Mouse (Mus musculus) kidney, adult 2 months (tissue): ENCODE measurements around the gene Kirrel3. TPM values are rescaled to one million over a fixed set of nuclear protein-coding genes. Genes with fewer than 3 reads are reported as not detected.
A peak's percentile ranks its signal among the peaks of the same experiment; 100 is the strongest.

ENCODE experiments used
- DNase-seq: peaks from one replicate; pipeline ENCODE4 v3.0.0; 2021
- H3K27ac ChIP-seq: fragments of 200-500 bp; 2 replicates; pipeline ENCODE4 v1.5.1; 2012; ENCODE audit warnings: low read depth, low read length, control low read depth, inconsistent platforms; ENCODE audit not compliant: insufficient read depth
- H3K27me3 ChIP-seq: fragments of 200-500 bp; replicated peaks from 2 replicates; pipeline ENCODE4 v1.6.1; 2012; ENCODE audit warnings: mild to moderate bottlenecking, moderate library complexity, low read length, inconsistent platforms; ENCODE audit not compliant: control insufficient read depth, insufficient read depth
- H3K36me3 ChIP-seq: fragments of 200-500 bp; 2 replicates; pipeline ENCODE4 v1.6.1; 2012; ENCODE audit warnings: mild to moderate bottlenecking, moderate library complexity, low read length, inconsistent platforms; ENCODE audit not compliant: control insufficient read depth, insufficient read depth
- H3K4me1 ChIP-seq: fragments of 200-500 bp; 2 replicates; pipeline ENCODE4 v1.6.1; 2011; ENCODE audit warnings: low read length; ENCODE audit not compliant: control insufficient read depth, insufficient read depth
- H3K4me3 ChIP-seq: fragments of 200-500 bp; 2 replicates; pipeline ENCODE4 v1.5.1; 2011; ENCODE audit warnings: mild to moderate bottlenecking, low read depth, low read length, control low read depth; ENCODE audit not compliant: insufficient read depth
- CTCF ChIP-seq: fragments of 200-500 bp; conservative IDR thresholded peaks from 2 replicates; pipeline ENCODE4 v1.5.1; 2011; ENCODE audit warnings: low read depth, mild to moderate bottlenecking, control low read depth, low read length, moderate library complexity, mixed read lengths; ENCODE audit not compliant: insufficient read depth, insufficient read length
- POLR2A ChIP-seq: fragments of 200-500 bp; IDR thresholded peaks from one replicate; pipeline ENCODE4 v1.6.1; 2011; ENCODE audit warnings: low read depth, low read length, control low read depth
- WGBS: fragments of 180-500 bp; shearing (Covaris S2); methylation state at CpG from one replicate; pipeline ENCODE4 v1.1.7; 2018; 5-methylcytosine and 5-hydroxymethylcytosine counted together
- polyA plus RNA-seq: library from polyadenylated mRNA; depleted of rRNA; stranded (reverse); fragments of >200 nt; gene quantifications from 2 replicates; pipeline ENCODE4 v1.2.3, GENCODE M21; 2012

The Kirrel3 gene
- polyA plus RNA-seq, 1 experiment, result 0.47 TPM

DNA sequence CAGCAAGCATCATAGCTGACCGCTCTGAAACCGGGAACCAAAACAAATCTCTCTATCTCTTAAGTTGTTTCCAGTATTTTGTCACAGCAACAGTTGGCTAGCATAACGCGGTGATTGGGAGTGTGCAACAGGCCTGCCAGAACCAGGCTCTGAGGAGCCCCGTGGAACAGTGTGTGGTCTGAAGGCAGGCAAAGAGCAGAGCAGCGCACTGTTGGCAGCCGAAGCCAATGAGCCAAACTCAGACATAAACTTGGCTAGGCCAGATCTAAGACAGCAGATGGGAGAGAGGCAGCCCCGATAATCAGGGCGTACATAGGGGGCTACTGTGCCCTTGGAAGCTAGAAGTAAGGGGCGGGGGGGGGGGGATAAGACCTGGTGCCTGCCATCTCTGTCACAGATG lies 372.4 kb downstream of the Kirrel3 start:
- TF ChIP-seq CTCF (no peak), POLR2A (no peak)
- no peaks in the 10 kb centered on the region for H3K27me3 ChIP-seq
- H3K4me1 ChIP-seq, result no peaks in the 10 kb centered on the region
- no peak overlapping the region for H3K27ac ChIP-seq
- H3K36me3 ChIP-seq, result no peaks in the 10 kb centered on the region
- no peak overlapping the region for H3K4me3 ChIP-seq
- 92% methylated on average over 10 of the region's 10 CpGs for WGBS
- DNase-seq, result no peak

DNA sequence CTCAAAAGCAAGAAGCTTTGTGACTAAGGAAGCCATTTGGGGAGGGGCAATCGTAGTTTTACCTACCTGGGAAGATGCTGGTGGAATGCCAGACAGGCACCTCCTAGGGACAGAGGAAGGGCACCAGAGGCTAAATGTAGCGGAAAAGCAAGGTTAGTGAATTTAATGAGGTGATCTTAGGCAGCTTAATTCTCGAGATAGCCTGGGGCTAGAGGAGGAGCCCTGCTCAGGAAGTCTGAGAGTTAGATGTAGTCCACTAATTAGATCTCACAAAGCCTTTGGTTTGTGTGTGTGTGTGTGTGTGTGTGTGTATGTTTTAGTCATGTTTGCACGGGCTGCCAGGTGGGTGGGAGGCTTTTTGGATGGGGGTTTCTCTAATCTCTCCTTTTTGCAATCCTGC lies 375.2 kb downstream of the Kirrel3 start:
- TF ChIP-seq POLR2A (no peak), CTCF (no peak)
- WGBS, result 26% methylated on average over 4 of the region's 4 CpGs
- H3K4me1 ChIP-seq, result no peaks in the 10 kb centered on the region

DNA sequence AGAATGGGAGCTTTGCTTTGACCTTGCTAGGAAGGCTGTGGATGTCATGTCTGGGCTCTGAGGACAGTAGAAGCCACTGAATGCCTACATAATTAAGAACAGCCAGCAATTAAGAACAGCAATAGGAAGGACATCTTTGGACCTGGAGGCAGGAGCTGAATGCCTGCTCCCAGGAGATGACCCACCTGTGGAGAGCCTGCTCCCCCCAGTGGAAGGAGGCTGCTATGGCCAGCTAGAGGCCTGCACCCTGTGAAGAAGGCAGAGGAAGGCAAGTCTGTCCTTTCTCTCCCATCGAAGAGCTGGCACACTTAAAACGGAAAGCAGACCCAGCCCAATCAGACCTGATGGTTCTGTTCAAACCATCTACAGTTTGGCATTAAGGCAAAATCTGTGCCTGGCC lies 376.1 kb downstream of the Kirrel3 start:
- Histone ChIP-seq H3K4me3 (no peak overlapping the region), H3K4me1 (no peaks in the 10 kb centered on the region), H3K27ac (no peak overlapping the region), H3K27me3 (no peaks in the 10 kb centered on the region), H3K36me3 (no peaks in the 10 kb centered on the region)
- TF ChIP-seq CTCF, result peak; percentile 57
- TF ChIP-seq POLR2A, result no peak
- DNase-seq, result peak; percentile 24
- 43% methylated on average over 2 of the region's 2 CpGs for WGBS

More for the DNA sequence above, 375.2 kb downstream of the Kirrel3 start:
- DNase-seq, result no peak
- Histone ChIP-seq H3K4me3 (no peak overlapping the region), H3K36me3 (no peaks in the 10 kb centered on the region), H3K27me3 (no peaks in the 10 kb centered on the region), H3K27ac (no peak overlapping the region)

DNA sequence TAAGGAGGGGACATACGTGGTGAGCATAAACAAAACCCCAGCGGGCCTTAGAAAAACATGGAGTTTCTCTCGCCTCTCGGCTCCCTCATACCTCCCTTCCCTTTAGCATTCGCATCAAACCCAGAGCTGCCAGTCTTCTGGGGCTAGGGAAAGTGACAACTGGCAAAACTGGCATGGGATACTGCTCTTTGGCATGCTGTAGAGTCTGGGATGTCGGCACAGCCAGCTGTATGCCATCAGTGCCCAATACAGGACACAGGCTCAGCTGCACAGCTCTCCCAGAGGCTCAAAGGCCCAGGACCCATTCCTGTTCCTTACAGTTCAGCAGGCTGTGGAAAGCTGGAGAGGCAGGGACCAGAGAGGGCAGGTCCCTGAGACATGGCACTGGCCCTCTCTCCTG lies 379.9 kb downstream of the Kirrel3 start:
- H3K4me1 ChIP-seq, result no peaks in the 10 kb centered on the region
- H3K4me3 ChIP-seq, result no peak overlapping the region
- 68% methylated on average over 6 of the region's 6 CpGs for WGBS
- H3K36me3 ChIP-seq, result no peaks in the 10 kb centered on the region
- no peaks in the 10 kb centered on the region for H3K27me3 ChIP-seq
- H3K27ac ChIP-seq, result no peak overlapping the region
- no peak for DNase-seq
- TF ChIP-seq CTCF, result no peak
- TF ChIP-seq POLR2A, result no peak

DNA sequence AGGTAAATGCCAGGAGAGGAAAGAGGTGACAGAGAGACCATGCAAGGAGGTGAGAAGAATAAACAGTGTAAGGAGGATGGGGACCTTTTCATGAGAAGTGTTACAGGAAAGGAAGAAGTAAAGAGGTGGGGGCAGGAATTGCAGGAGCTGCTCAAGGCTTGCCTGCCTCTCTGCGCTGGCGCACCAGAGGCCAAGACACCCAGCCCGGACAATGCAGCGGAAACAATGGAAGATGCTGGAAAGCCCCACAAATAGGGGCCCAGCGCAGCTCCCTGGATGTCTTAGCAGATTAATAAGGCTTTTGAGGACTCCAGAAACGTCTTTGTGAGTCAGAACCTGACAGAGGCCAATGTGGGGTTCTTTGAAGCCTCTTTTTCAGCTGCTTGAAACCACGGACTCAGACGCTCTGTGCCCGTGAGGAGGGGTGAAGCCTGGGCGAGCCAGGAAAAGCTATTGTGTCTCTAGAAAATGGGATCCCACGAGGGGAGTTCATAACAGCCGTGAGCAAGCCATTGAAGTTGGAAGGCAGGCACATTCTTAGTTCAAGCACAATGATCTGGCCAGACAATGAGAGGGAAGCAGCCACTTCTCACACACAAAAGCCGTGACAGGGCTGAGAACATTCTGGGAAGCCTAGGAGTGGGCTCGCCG lies 385.7 kb downstream of the Kirrel3 start:
- Histone ChIP-seq H3K36me3 (no peaks in the 10 kb centered on the region), H3K4me3 (no peak overlapping the region), H3K27me3 (no peaks in the 10 kb centered on the region), H3K27ac (no peak overlapping the region), H3K4me1 (no peaks in the 10 kb centered on the region)
- WGBS, result 63% methylated on average over 15 of the region's 15 CpGs
- TF ChIP-seq CTCF (no peak), POLR2A (no peak)
- DNase-seq, result no peak

DNA sequence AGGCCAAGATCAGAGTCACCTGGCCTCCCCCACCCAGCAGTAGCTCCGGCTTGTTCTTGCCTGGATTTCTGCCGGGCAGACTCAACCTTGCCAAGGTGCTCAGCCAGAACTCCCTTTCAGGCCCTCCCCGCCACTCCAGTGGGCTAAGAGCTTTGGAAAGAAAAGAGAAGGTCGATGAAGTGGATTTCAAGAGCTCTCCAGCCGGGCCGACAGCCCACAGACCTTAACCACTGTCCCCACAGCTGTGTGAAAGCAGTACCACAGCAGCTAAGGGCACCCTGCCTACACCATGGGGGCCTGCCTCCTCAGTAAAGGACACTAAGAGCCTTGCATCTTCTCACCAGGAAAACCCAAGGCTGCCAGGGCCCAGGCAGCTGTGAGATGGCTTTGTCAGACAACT lies 389.5 kb downstream of the Kirrel3 start:
- Histone ChIP-seq H3K4me1 (no peaks in the 10 kb centered on the region), H3K4me3 (no peak overlapping the region), H3K27ac (no peak overlapping the region), H3K27me3 (no peaks in the 10 kb centered on the region), H3K36me3 (no peaks in the 10 kb centered on the region)
- no peak for TF ChIP-seq POLR2A
- no peak for TF ChIP-seq CTCF
- DNase-seq, result no peak
- 79% methylated on average over 6 of the region's 6 CpGs for WGBS

DNA sequence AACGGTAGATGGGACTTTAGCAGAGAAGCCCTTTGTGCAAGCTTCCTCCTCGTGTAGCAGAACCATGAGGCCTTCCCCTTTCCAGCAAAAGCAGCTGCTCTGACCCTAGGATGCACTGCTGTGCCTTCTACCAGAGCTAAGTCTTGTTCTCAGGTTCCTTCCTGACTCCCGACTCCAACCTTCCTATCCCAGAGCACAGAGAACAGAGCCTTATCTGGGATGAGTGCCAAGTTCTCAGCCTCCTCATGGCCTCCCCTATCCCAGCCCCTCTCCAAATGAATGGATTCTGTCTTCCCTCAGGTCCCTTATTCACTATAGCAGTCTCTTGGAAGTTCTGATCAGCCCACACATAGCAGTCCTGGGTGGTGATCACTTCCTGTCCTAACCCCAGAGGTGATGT lies 391.5 kb downstream of the Kirrel3 start:
- no peaks in the 10 kb centered on the region for H3K27me3 ChIP-seq
- no peak for TF ChIP-seq CTCF
- no peak for TF ChIP-seq POLR2A
- no peak overlapping the region for H3K4me3 ChIP-seq
- H3K27ac ChIP-seq, result no peak overlapping the region
- 52% methylated on average over 3 of the region's 3 CpGs for WGBS
- no peak for DNase-seq
- no peaks in the 10 kb centered on the region for H3K36me3 ChIP-seq
- H3K4me1 ChIP-seq, result no peaks in the 10 kb centered on the region
